Comparison of ENCODE assay signal across 9 mouse cellular contexts in genomic region chr17:69105799-69106401, GRCm38 (mm10). TPM values are rescaled to one million over a fixed set of nuclear protein-coding genes. Genes with fewer than 3 reads are reported as not detected.
A peak's percentile ranks its signal among the peaks of the same experiment; 100 is the strongest.
DNase-seq lines count a peak whose midpoint lies in the region; ATAC-seq and TF ChIP-seq lines count a peak whose summit lies in the region.
"Had no signal": no experiment of that assay in that cellular context is flagged by ENCODE, and none has a peak within 500 bp of the region (broad histone marks: within the 10 kb centered on the region; RNA-seq: fewer than 3 reads in every experiment).

No protein-coding gene starts in this region.

- no peaks in the 10 kb centered on the region for H3K27me3 ChIP-seq in testis, adult 2 months (ENCODE audit: control insufficient read depth, insufficient read depth, low read length)
- H3K27me3 ChIP-seq in kidney, postnatal 0 days (ENCODE audit: insufficient read depth, low read length), result no peaks in the 10 kb centered on the region
- no peaks in the 10 kb centered on the region for H3K27me3 ChIP-seq in liver, embryonic 12.5 days (replicated peaks)
- H3K27me3 ChIP-seq: megakaryocyte, embryonic 14.5 days had no signal

- H3K4me2 ChIP-seq in kidney, postnatal 0 days (ENCODE audit: low read length), result no peak overlapping the region
- 0 out of 2 replicates have a peak overlapping the region, but pooled peaks have one; percentile 0 for H3K4me2 ChIP-seq in liver, embryonic 12.5 days

- no peak for ATAC-seq in kidney, postnatal 0 days (replicated peaks; ENCODE audit: low FRiP score, low read depth)
- no peak for ATAC-seq in liver, embryonic 12.5 days
- ATAC-seq in megakaryocyte-erythroid progenitor cell, adult 5-6 weeks (replicated peaks; ENCODE audit: low FRiP score, low TSS enrichment, poor library complexity, severe bottlenecking), result no peak

- H3K4me3 ChIP-seq in testis, adult 2 months (ENCODE audit: control insufficient read depth, low read depth, low read length), result no peak overlapping the region
- no peak overlapping the region for H3K4me3 ChIP-seq in kidney, postnatal 0 days (replicated peaks; ENCODE audit: low read depth, low read length)
- H3K4me3 ChIP-seq in liver, embryonic 12.5 days, result no peak overlapping the region
- H3K4me3 ChIP-seq: megakaryocyte, embryonic 14.5 days had no signal

- no peaks in the 10 kb centered on the region for H3K9me3 ChIP-seq in kidney, postnatal 0 days (replicated peaks; ENCODE audit: low read length)
- H3K9me3 ChIP-seq in liver, embryonic 12.5 days (replicated peaks), result no peaks in the 10 kb centered on the region
- H3K9me3 ChIP-seq: megakaryocyte, embryonic 14.5 days had no signal

- H3K4me1 ChIP-seq in testis, adult 2 months (ENCODE audit: control insufficient read depth, insufficient read depth, low read length), result no peaks in the 10 kb centered on the region
- H3K4me1 ChIP-seq in kidney, postnatal 0 days (replicated peaks; ENCODE audit: insufficient read depth, low read length), result no peaks in the 10 kb centered on the region
- no peaks in the 10 kb centered on the region for H3K4me1 ChIP-seq in liver, embryonic 12.5 days
- H3K4me1 ChIP-seq: megakaryocyte, embryonic 14.5 days had no signal

- H3K36me3 ChIP-seq in testis, adult 2 months (ENCODE audit: control insufficient read depth, insufficient read depth, low read length), result no peaks in the 10 kb centered on the region
- H3K36me3 ChIP-seq in kidney, postnatal 0 days (ENCODE audit: insufficient read depth, low read length), result no peaks in the 10 kb centered on the region
- H3K36me3 ChIP-seq in liver, embryonic 12.5 days, result no peaks in the 10 kb centered on the region

- no peak for TF ChIP-seq POLR2A in testis, adult 2 months (IDR thresholded peaks at IDR 0.05; ENCODE audit: control insufficient read depth, low read depth, low read length)

- no peak overlapping the region for H3K9ac ChIP-seq in kidney, postnatal 0 days (ENCODE audit: low read depth, low read length)
- H3K9ac ChIP-seq in liver, embryonic 12.5 days, result no peak overlapping the region

- no peak overlapping the region for H3K27ac ChIP-seq in testis, adult 2 months (ENCODE audit: control insufficient read depth, insufficient read depth, low read depth, low read length)
- H3K27ac ChIP-seq in kidney, postnatal 0 days, result no peak overlapping the region
- H3K27ac ChIP-seq in liver, embryonic 12.5 days, result no peak overlapping the region

- DNase-seq in testis, postnatal 14 days (ENCODE audit: low spot score), result no peak
- DNase-seq in brain, adult 2 months (ENCODE audit: low read depth, low spot score), result peak; percentile 67
- peak; percentile 10 to 46 for DNase-seq in frontal cortex, postnatal 10 days (ENCODE audit: low spot score in 2 of 2)
- DNase-seq in kidney, postnatal 0 days (ENCODE audit: low spot score), result peak; percentile 72
- peak; percentile 68 to 82 for DNase-seq in right cerebral cortex, adult 2 months (ENCODE audit: low spot score in 2 of 2)

- 36% methylated on average over 5 of the region's 5 CpGs for WGBS in kidney, postnatal 0 days
- WGBS in liver, embryonic 12.5 days (ENCODE audit: insufficient replicate concordance), result 13% methylated on average over 5 of the region's 5 CpGs

- TF ChIP-seq CTCF in testis, adult 2 months (IDR thresholded peaks at IDR 0.05; ENCODE audit: control insufficient read depth, insufficient read depth, insufficient replicate concordance, low read depth, low read length), result peak; percentile 8; the same call in 1 of the 2 replicates
- TF ChIP-seq CTCF in kidney, postnatal 0 days (IDR thresholded peaks at IDR 0.05; ENCODE audit: low read depth), result peak; percentile 81

RNA-seq across cellular contexts. Expression of gene Epb41l3, which starts 30.4 kb away (rescaled TPM):
- 46.7 and 46.9 TPM in 2 replicates for polyA plus RNA-seq in testis, adult 2 months (2012; rRNA removed)
- 13.3 and 14.0 TPM in 2 replicates for polyA plus RNA-seq in kidney, postnatal 0 days (2015; fragmentation: Nextera tagmentation; extraction: Ambion mirVana)
- 13.2 and 15.6 TPM in 2 replicates for polyA plus RNA-seq in liver, embryonic 12.5 days (2016; fragmentation: Nextera tagmentation; extraction: Ambion mirVana)
- 0.28 TPM in 1 of 2 replicates, not detected in the other for total RNA-seq in megakaryocyte-erythroid progenitor cell, adult 5-6 weeks (2014; fragmentation: Nextera tagmentation)
- total RNA-seq in megakaryocyte-erythroid progenitor cell, adult 5-6 weeks (2017), result 2.4 TPM in 1 of 2 replicates, not detected in the other
